17 mouse cellular contexts compared by ENCODE assay signal in genomic region chr19:3983527-3984200, GRCm38 (mm10). TPM values are rescaled to one million over a fixed set of nuclear protein-coding genes. Genes with fewer than 3 reads are reported as not detected.
DNase-seq lines count a peak whose midpoint lies in the region; ATAC-seq lines count a peak whose summit lies in the region.
"Had no signal": no experiment of that assay in that cellular context is flagged by ENCODE, and none has a peak within 500 bp of the region (broad histone marks: within the 10 kb centered on the region; RNA-seq: fewer than 3 reads in every experiment).

No protein-coding gene starts in this region.

- H3K4me3 ChIP-seq in hindbrain, embryonic 12.5 days = no peak overlapping the region
- no peak overlapping the region for H3K4me3 ChIP-seq in hindbrain, embryonic 13.5 days
- no peak overlapping the region for H3K4me3 ChIP-seq in midbrain, embryonic 11.5 days (ENCODE audit: low read depth, low read length)
- H3K4me3 ChIP-seq in midbrain, embryonic 15.5 days = no peak overlapping the region
- no peak overlapping the region for H3K4me3 ChIP-seq in embryonic facial prominence, embryonic 12.5 days
- H3K4me3 ChIP-seq: forebrain, embryonic 15.5 days; gastrocnemius, adult 2 months had no signal

- no peak overlapping the region for H3K4me2 ChIP-seq in hindbrain, embryonic 12.5 days (replicated peaks)
- H3K4me2 ChIP-seq in hindbrain, embryonic 13.5 days = no peak overlapping the region
- no peak overlapping the region for H3K4me2 ChIP-seq in midbrain, embryonic 11.5 days
- H3K4me2 ChIP-seq in midbrain, embryonic 15.5 days = no peak overlapping the region
- no peak overlapping the region for H3K4me2 ChIP-seq in embryonic facial prominence, embryonic 12.5 days (replicated peaks)
- H3K4me2 ChIP-seq: forebrain, embryonic 15.5 days had no signal

- H3K9ac ChIP-seq in hindbrain, embryonic 12.5 days = no peak overlapping the region
- no peak overlapping the region for H3K9ac ChIP-seq in hindbrain, embryonic 13.5 days
- no peak overlapping the region for H3K9ac ChIP-seq in midbrain, embryonic 11.5 days (ENCODE audit: low read length)
- no peak overlapping the region for H3K9ac ChIP-seq in midbrain, embryonic 15.5 days
- H3K9ac ChIP-seq in embryonic facial prominence, embryonic 12.5 days = no peak overlapping the region
- H3K9ac ChIP-seq: forebrain, embryonic 15.5 days had no signal

- 27% methylated on average over 9 of the region's 9 CpGs for WGBS in hindbrain, embryonic 12.5 days
- 22% methylated on average over 9 of the region's 9 CpGs for WGBS in hindbrain, embryonic 13.5 days
- WGBS in midbrain, embryonic 11.5 days = 33% methylated on average over 9 of the region's 9 CpGs
- WGBS in midbrain, embryonic 15.5 days = 29% methylated on average over 9 of the region's 9 CpGs
- 26% methylated on average over 9 of the region's 9 CpGs for WGBS in embryonic facial prominence, embryonic 12.5 days

- DNase-seq in midbrain, embryonic 11.5 days (ENCODE audit: low spot score, missing footprints) = peak; percentile 88
- DNase-seq in mesoderm, embryonic 11.5 days (ENCODE audit: low read depth, low spot score) = peak; percentile 30
- DNase-seq in gastrocnemius, adult 8-10 months (ENCODE audit: low spot score in 2 of 2) = no peak
- no peak for DNase-seq in right cerebral cortex, postnatal 25 days
- DNase-seq: gastrocnemius, adult 2 months; heart, postnatal 14 days; left cerebral cortex, postnatal 4 days; lung, adult 18-20 months; thymus, postnatal 14 days had no signal

- peaks cover 36% of the 10 kb centered on the region for H3K4me1 ChIP-seq in hindbrain, embryonic 12.5 days
- H3K4me1 ChIP-seq in hindbrain, embryonic 13.5 days (replicated peaks) = peaks cover 32% of the 10 kb centered on the region
- H3K4me1 ChIP-seq in midbrain, embryonic 11.5 days (ENCODE audit: control insufficient read depth, insufficient read depth, low read length) = peaks cover 15% of the 10 kb centered on the region
- no peaks in the 10 kb centered on the region for H3K4me1 ChIP-seq in midbrain, embryonic 15.5 days
- H3K4me1 ChIP-seq in embryonic facial prominence, embryonic 12.5 days = peaks cover 21% of the 10 kb centered on the region

- 0 out of 2 replicates have a peak overlapping the region, but pooled peaks have one; percentile 1 for H3K27ac ChIP-seq in hindbrain, embryonic 12.5 days
- H3K27ac ChIP-seq in hindbrain, embryonic 13.5 days = no peak overlapping the region
- H3K27ac ChIP-seq in midbrain, embryonic 11.5 days (ENCODE audit: low read depth, low read length) = no peak overlapping the region
- H3K27ac ChIP-seq in midbrain, embryonic 15.5 days = no peak overlapping the region
- H3K27ac ChIP-seq in embryonic facial prominence, embryonic 12.5 days = peak overlapping the region; percentile 52; the same call in 1 of the 2 replicates
- H3K27ac ChIP-seq: forebrain, embryonic 15.5 days had no signal

- H3K9me3 ChIP-seq in hindbrain, embryonic 12.5 days (replicated peaks) = no peaks in the 10 kb centered on the region
- H3K9me3 ChIP-seq in hindbrain, embryonic 13.5 days = no peaks in the 10 kb centered on the region; the same call in 1 of the 2 replicates
- peaks cover under 1% of the 10 kb centered on the region; the same call in 1 of the 2 replicates for H3K9me3 ChIP-seq in midbrain, embryonic 11.5 days (ENCODE audit: control insufficient read depth, low read length)
- no peaks in the 10 kb centered on the region for H3K9me3 ChIP-seq in midbrain, embryonic 15.5 days
- H3K9me3 ChIP-seq in embryonic facial prominence, embryonic 12.5 days = no peaks in the 10 kb centered on the region
- H3K9me3 ChIP-seq: forebrain, embryonic 15.5 days had no signal

- H3K27me3 ChIP-seq in hindbrain, embryonic 12.5 days = no peaks in the 10 kb centered on the region
- H3K27me3 ChIP-seq in hindbrain, embryonic 13.5 days = no peaks in the 10 kb centered on the region
- no peaks in the 10 kb centered on the region for H3K27me3 ChIP-seq in midbrain, embryonic 11.5 days (ENCODE audit: control insufficient read depth, insufficient read depth, low read length)
- no peaks in the 10 kb centered on the region; the same call in 1 of the 2 replicates for H3K27me3 ChIP-seq in midbrain, embryonic 15.5 days (replicated peaks)
- H3K27me3 ChIP-seq in embryonic facial prominence, embryonic 12.5 days = no peaks in the 10 kb centered on the region
- H3K27me3 ChIP-seq: forebrain, embryonic 15.5 days had no signal

- no peak for ATAC-seq in hindbrain, embryonic 12.5 days (ENCODE audit: low FRiP score)
- no peak for ATAC-seq in hindbrain, embryonic 13.5 days (ENCODE audit: low FRiP score)
- no peak for ATAC-seq in midbrain, embryonic 11.5 days (ENCODE audit: low FRiP score)
- ATAC-seq in midbrain, embryonic 15.5 days (replicated peaks) = no peak
- no peak for ATAC-seq in embryonic facial prominence, embryonic 12.5 days (ENCODE audit: insufficient number of reproducible peaks, insufficient read depth, low FRiP score, low TSS enrichment)
- ATAC-seq: forebrain, embryonic 15.5 days had no signal

- H3K36me3 ChIP-seq in hindbrain, embryonic 12.5 days = no peaks in the 10 kb centered on the region
- no peaks in the 10 kb centered on the region for H3K36me3 ChIP-seq in hindbrain, embryonic 13.5 days
- no peaks in the 10 kb centered on the region for H3K36me3 ChIP-seq in midbrain, embryonic 11.5 days (ENCODE audit: control insufficient read depth, insufficient read depth, low read length)
- no peaks in the 10 kb centered on the region for H3K36me3 ChIP-seq in midbrain, embryonic 15.5 days (replicated peaks)
- no peaks in the 10 kb centered on the region for H3K36me3 ChIP-seq in embryonic facial prominence, embryonic 12.5 days
- H3K36me3 ChIP-seq: forebrain, embryonic 15.5 days had no signal

RNA-seq across cellular contexts. Expression of gene Acy3, which starts 2.7 kb away (rescaled TPM):
- 2.4 and 2.6 TPM in 2 replicates for polyA plus RNA-seq in hindbrain, embryonic 12.5 days (2016; fragmentation: Nextera tagmentation; extraction: Ambion mirVana)
- 2.3 TPM in 2 replicates for polyA plus RNA-seq in hindbrain, embryonic 13.5 days (2015; fragmentation: Nextera tagmentation; extraction: Ambion mirVana)
- 1.0 and 1.6 TPM in 2 replicates for polyA plus RNA-seq in midbrain, embryonic 11.5 days (2014; fragmentation: Nextera tagmentation; extraction: Ambion mirVana)
- polyA plus RNA-seq in midbrain, embryonic 15.5 days (2015; fragmentation: Nextera tagmentation; extraction: Ambion mirVana) = 1.7 and 2.2 TPM in 2 replicates
- polyA plus RNA-seq in embryonic facial prominence, embryonic 12.5 days (2016; fragmentation: Nextera tagmentation; extraction: Ambion mirVana) = 3.0 and 3.4 TPM in 2 replicates
- 1 to 10 TPM; 1.1 to 1.7 (median 1.5) TPM for total RNA-seq in gastrocnemius, adult 8-10 months (2022)

RNA-seq across cellular contexts. Expression of gene Tbx10, which starts 8.9 kb away (rescaled TPM):
- polyA plus RNA-seq in hindbrain, embryonic 12.5 days (2016; fragmentation: Nextera tagmentation; extraction: Ambion mirVana) = 0.35 and 0.47 TPM in 2 replicates
- polyA plus RNA-seq in hindbrain, embryonic 13.5 days (2015; fragmentation: Nextera tagmentation; extraction: Ambion mirVana) = 0.32 and 1.2 TPM in 2 replicates
- not detected in 2 replicates for polyA plus RNA-seq in midbrain, embryonic 11.5 days (2014; fragmentation: Nextera tagmentation; extraction: Ambion mirVana)
- polyA plus RNA-seq in midbrain, embryonic 15.5 days (2015; fragmentation: Nextera tagmentation; extraction: Ambion mirVana) = not detected in 2 replicates
- polyA plus RNA-seq in embryonic facial prominence, embryonic 12.5 days (2016; fragmentation: Nextera tagmentation; extraction: Ambion mirVana) = not detected in 2 replicates
- under 1 TPM in 1 of 4 experiments, not detected in 3; 0.16 TPM for total RNA-seq in gastrocnemius, adult 8-10 months (2022)
- total RNA-seq: gastrocnemius, adult 2 months; heart, adult 8-10 months; heart, postnatal 14 days; layer of hippocampus, postnatal 10 days; left cerebral cortex, postnatal 4 days; MEL had no signal

RNA-seq across cellular contexts. Expression of gene Aldh3b2, which starts 11.5 kb away (rescaled TPM):
- polyA plus RNA-seq in hindbrain, embryonic 12.5 days (2016; fragmentation: Nextera tagmentation; extraction: Ambion mirVana) = 0.96 and 1.2 TPM in 2 replicates
- polyA plus RNA-seq in hindbrain, embryonic 13.5 days (2015; fragmentation: Nextera tagmentation; extraction: Ambion mirVana) = 0.22 and 0.32 TPM in 2 replicates
- 0.44 and 0.50 TPM in 2 replicates for polyA plus RNA-seq in midbrain, embryonic 11.5 days (2014; fragmentation: Nextera tagmentation; extraction: Ambion mirVana)
- 0.43 and 0.67 TPM in 2 replicates for polyA plus RNA-seq in midbrain, embryonic 15.5 days (2015; fragmentation: Nextera tagmentation; extraction: Ambion mirVana)
- 2.0 and 2.8 TPM in 2 replicates for polyA plus RNA-seq in embryonic facial prominence, embryonic 12.5 days (2016; fragmentation: Nextera tagmentation; extraction: Ambion mirVana)
- total RNA-seq in gastrocnemius, adult 8-10 months (2022) = under 1 TPM in 3 of 4 experiments, not detected in 1; 0.19 to 0.62 (median 0.52) TPM
- total RNA-seq: MEL had no signal

RNA-seq across cellular contexts. Expression of gene Nudt8, which starts 16.7 kb away (rescaled TPM):
- polyA plus RNA-seq in hindbrain, embryonic 12.5 days (2016; fragmentation: Nextera tagmentation; extraction: Ambion mirVana) = 18.7 and 18.9 TPM in 2 replicates
- polyA plus RNA-seq in hindbrain, embryonic 13.5 days (2015; fragmentation: Nextera tagmentation; extraction: Ambion mirVana) = 22.3 and 27.5 TPM in 2 replicates
- 14.0 and 15.1 TPM in 2 replicates for polyA plus RNA-seq in midbrain, embryonic 11.5 days (2014; fragmentation: Nextera tagmentation; extraction: Ambion mirVana)
- polyA plus RNA-seq in midbrain, embryonic 15.5 days (2015; fragmentation: Nextera tagmentation; extraction: Ambion mirVana) = 30.6 and 33.4 TPM in 2 replicates
- 30.0 and 33.2 TPM in 2 replicates for polyA plus RNA-seq in embryonic facial prominence, embryonic 12.5 days (2016; fragmentation: Nextera tagmentation; extraction: Ambion mirVana)
- total RNA-seq in gastrocnemius, adult 8-10 months (2022) = 10 to 100 TPM; 19.0 to 24.8 (median 22.8) TPM

RNA-seq across cellular contexts. Expression of gene Gm49405, which starts 16.8 kb away (rescaled TPM):
- 3.2 and 4.2 TPM in 2 replicates for polyA plus RNA-seq in hindbrain, embryonic 12.5 days (2016; fragmentation: Nextera tagmentation; extraction: Ambion mirVana)
- 5.2 and 5.3 TPM in 2 replicates for polyA plus RNA-seq in hindbrain, embryonic 13.5 days (2015; fragmentation: Nextera tagmentation; extraction: Ambion mirVana)
- polyA plus RNA-seq in midbrain, embryonic 11.5 days (2014; fragmentation: Nextera tagmentation; extraction: Ambion mirVana) = 0.87 and 1.5 TPM in 2 replicates
- 6.5 and 8.3 TPM in 2 replicates for polyA plus RNA-seq in midbrain, embryonic 15.5 days (2015; fragmentation: Nextera tagmentation; extraction: Ambion mirVana)
- 4.0 and 5.6 TPM in 2 replicates for polyA plus RNA-seq in embryonic facial prominence, embryonic 12.5 days (2016; fragmentation: Nextera tagmentation; extraction: Ambion mirVana)
- under 1 TPM; 0.12 to 0.39 (median 0.15) TPM for total RNA-seq in gastrocnemius, adult 8-10 months (2022)

Comparison
In these comparisons a context has a peak if more than half of its experiments do, and no peak if none do; other contexts are left out.
1. H3K27ac ChIP-seq: peak in hindbrain, embryonic 12.5 days (single experiment) and embryonic facial prominence, embryonic 12.5 days (single experiment); none in hindbrain, embryonic 13.5 days (single experiment), midbrain, embryonic 11.5 days (single experiment) and midbrain, embryonic 15.5 days (single experiment).
2. DNase-seq: peak in midbrain, embryonic 11.5 days (single experiment) and mesoderm, embryonic 11.5 days (single experiment); none in gastrocnemius, adult 8-10 months (0 of 2) and right cerebral cortex, postnatal 25 days (single experiment).